Mouse (Mus musculus) right cerebral cortex, postnatal 14 days (tissue): ENCODE measurements at regions not wholly inside any gene's neighbourhood (a gene's known extent, or its start where the extent isn't known, plus 50 kb on each side); places are given as distances from the start of the nearest gene placed in this dataset.

Experiments used
- DNase-seq: peaks from one replicate; pipeline ENCODE4 v3.0.0; 2022

DNA sequence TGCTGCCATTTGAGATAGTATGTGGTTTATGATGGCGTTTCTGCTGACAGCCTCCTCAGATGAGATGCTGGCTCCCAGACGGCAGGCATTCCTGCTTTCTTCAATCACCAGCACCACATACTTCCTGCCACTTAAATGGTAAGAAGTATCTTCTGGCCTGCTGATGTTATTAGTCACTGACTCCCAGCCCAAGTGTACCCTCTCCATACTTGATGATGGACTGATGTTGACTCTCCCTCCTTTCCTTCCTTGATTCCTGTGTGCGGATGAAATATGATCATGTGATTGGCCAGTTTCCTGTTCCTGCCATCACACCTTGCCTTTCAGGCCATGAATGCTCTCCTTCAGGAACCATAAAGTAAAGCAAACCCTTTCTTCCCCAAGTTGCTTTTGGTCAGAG is 50.8 kb upstream of the Rpl10-ps3 start:
- DNase-seq, result no peak

DNA sequence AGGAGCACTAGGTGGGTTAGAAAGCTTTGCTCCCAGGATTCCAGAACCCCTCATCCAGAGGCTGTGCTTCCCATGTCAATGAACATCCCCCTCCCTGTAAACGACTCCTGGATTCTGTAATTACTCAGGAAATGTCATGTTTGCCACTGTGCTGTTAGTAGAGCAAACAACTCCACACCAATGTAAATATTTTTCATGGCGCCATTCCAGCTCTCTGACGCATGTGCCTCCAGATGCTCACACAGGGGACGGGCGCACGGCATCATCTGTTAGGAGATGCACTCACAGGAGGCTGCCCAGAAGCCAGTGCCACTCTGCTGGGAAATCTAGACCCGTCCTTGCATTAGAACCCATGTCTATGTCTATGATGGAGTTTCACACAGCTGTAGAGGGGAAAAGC is 51.3 kb upstream of the Rpl10-ps3 start:
- DNase-seq, result no peak

DNA sequence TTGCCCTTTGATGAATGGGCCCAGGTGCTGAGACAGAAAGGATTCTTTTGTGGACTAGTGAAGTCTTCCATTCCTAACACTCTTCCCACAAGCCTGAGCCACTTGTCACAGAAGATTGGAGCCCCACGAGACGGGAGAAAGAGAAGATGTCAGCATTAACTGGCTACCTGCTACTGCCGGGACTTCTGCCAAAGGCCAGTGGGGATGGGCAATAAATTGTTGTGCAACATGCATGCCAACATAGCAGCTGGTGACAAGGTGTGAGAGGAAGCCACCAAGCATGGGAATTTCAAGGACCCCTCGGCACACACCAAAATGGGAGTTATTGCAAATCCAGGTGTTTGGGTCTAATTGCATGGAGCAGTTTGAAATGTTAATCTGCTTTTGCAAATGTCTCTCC is 63.6 kb upstream of the Rpl10-ps3 start:
- no peak for DNase-seq

DNA sequence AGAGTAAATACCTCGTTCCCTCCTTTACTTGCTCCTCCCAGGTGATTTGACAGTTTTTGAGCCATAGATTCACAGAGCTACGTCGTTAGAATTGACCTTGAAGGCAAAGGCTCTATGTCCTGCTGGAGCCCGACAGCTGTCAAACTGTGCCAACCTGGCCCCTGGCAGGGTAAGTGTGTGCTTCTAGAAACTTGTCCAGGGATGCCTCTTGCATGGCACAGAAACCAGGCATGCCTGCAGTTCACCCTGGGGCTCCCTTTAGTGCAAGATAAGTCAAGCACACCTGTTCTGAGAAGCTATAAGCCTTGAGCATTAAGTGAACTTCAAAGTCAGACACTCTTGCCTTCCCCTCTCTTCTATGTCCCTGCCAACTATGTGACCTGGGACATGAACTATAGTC is 64.1 kb upstream of the Rpl10-ps3 start:
- DNase-seq, result no peak

DNA sequence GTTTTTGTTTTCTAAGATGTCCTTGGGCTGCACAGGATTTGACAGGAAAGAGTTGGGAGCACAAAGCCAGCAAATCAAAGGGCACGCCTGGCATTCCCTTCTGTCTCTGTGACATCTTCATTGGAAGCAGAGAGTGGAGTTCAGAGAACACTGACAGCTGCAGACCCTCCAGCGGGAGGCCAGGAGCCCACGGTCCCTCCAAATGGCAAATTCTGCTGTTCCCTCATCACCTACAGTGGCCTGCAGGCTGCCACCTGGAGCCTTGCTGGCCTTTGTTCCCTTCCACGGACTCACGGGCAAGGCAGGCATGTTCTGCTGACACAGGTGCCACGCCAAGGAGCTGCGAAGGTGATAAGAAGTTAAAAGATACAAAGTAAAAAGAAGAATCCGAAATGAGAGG is 68.2 kb upstream of the Rpl10-ps3 start:
- no peak for DNase-seq

DNA sequence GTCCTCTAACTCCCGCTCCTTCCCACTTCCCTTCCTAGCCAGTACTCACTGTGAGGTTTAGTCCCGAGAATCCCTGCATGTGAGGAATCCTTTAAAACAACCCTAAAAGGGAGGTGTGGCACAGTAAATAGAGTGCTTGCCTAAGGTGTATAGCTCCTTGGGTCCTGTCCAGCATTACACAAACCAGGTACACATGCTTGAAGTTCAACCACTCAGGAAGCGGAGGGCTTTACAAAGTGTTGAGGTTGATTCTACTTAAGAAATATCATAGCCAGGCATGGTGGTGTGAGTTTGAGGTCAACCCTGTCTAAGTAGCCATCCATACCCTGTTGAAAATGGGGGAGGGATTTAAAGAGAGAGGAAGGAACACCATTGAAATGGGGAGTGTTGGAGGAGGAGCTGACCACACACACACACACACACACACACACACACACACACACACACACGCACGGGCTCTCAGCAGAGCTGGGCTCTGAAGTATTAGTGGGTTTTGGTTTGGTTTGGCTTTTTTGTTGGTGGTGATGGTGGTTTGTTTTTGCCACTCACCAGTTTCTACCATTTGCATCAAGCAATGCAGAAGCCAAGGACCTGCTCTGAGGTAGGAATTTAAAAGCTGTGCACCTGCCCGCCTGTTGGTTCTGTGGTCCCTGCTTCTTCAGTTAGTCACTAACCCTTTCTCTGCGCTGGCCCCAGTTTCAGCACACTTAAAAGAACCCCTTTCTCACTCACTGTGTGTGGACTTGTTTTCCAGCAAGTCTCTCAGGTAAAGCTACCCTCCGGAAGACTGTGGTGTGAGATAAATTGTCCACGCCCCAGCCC is 69.0 kb upstream of the Rpl10-ps3 start:
- DNase-seq, result no peak

DNA sequence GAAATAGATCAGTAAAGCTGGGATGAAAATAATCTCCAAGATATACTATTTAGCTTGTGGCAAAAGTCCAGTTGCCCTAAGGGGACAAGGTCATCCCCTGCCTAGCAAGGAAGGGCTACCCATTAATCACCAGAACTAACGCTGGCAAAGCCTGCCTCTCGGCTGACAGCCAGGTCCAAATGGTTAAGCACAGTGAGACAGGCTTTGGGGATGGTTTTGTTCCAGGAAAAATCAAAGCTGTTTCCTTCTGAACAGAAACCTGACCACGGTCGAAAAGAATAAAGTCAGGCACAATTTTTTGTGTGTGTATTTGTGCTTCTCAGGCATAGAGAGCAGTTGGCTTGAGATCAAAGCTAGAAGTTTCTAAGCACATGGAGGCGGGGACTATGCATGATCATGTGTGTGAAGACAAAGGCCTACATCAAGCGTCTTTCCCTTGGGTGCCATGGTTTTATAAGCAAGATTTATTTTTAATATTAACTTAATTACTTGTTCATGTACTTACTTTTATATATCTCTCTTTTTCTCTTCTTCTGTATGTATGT is 70.1 kb upstream of the Rpl10-ps3 start:
- DNase-seq, result no peak

DNA sequence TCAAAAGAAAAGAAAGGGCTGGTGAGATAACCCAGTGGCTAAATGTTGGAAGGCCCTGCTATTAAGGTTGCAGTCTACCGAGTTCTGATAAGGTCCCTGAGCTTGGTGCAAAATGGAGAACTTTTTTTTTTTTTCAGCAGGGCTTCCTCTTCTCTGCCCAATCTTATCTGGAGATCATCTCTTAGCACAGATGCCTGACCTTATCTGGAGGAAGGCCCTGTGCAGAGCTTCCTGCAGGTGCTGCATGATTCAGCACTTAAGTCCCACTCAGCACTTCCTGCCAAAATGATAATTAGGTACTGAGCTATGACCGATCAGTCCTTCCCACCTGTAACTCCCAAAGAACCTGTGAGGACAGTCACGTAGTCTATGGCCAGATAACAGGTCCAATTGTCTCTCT is 71.9 kb upstream of the Rpl10-ps3 start:
- DNase-seq, result no peak

DNA sequence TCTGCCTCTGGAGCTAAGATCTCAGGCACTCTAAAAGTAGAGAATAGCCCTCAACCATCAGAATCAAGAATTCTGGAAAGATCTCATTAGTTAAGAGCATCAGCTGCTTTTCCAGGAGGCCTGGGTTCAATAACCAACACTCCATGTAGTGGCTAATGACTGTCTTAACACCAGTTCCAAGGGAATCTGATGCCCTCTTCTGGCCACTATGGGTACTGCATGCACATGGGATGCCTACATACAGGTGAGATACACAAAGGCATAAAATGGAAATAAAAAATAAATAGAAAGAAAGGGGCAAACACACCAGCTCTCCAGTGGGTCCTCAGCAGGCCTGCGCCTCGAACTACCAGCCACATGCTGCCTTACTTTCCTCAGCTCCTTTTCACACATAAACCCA is 73.3 kb upstream of the Plet1 start:
- DNase-seq, result no peak

DNA sequence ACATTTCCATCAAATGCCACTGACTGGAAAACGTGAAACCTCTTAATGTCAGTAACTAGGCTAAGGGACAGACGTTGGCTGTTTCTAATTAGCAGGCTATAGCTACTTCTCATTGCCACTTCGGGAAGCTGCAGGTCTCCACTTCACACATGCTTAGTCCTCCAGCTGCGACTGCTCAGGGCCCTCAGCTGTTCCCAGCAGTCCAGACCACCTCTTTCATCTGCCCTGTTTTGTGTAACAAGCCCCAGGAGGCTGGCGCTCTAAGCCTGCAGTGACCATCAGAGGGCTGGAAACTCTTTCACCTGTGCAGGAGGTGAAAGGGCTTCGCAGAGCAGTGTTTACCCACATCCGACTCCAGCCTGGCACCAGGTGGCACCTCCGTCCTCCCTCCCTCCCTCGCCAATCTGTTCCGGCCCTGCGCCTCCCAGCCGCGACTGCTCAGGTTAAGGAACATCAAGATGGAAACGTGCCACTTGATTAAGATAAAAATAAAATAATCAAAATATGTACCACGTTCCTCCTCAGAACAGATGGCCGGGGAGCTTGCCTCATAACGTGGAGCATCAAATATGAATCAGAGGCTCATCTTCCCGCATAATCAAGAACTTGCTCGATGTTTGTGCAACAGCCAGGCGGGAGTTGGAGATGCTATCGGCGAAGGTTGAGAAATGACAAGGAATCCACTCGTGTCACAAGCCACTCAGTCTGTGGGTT is 72.6 kb upstream of the Plet1 start:
- DNase-seq, result no peak

DNA sequence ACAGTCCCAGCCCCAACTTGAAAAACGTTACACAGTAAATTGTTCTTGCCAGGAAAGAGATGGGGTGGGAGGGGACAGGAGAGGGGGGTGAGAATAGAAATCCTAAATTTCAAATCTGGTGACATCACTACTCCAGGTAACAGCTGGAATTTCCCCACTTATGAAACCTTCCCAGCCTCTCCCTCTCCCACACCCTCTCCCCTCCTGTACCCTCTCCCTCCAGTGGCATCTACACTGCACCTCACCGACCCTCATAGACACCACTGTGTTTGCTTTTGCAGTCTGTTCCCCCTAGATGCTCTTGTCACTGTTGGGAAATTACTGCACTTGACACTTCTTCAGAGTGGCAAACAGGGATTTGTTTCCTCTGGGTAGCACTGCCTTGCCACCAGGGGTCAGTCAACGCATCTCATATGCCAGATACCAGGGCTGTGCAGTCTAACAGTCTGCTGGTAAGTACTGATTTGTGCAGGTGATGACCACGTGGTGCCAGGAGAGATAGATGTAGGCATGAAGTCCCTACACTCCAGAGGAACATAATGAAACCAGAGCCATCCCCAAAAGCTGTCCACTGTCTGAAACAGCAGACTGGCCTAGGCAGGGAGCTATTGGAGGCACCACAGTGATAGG is 68.3 kb upstream of the Plet1 start:
- no peak for DNase-seq

DNA sequence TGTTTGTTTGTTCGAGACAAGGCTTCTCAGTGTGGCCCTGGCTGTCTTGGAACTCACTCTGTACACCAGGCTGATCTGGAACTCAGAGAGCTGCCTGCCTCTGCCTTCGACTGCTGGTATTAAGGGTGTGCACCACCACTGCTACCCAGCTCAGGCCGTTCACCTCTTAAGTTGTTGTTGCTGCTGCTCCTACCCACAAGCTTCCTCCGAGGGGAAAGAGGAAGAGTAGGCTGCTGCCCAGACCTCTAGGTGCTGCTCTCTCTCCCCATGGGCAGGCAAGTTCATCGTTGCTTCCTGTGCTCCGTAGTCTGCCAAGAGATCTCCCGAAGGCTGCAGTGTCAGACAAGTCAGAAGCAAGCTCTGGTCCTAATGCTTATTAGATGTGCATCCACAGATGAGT is 64.2 kb upstream of the Plet1 start:
- DNase-seq, result no peak

DNA sequence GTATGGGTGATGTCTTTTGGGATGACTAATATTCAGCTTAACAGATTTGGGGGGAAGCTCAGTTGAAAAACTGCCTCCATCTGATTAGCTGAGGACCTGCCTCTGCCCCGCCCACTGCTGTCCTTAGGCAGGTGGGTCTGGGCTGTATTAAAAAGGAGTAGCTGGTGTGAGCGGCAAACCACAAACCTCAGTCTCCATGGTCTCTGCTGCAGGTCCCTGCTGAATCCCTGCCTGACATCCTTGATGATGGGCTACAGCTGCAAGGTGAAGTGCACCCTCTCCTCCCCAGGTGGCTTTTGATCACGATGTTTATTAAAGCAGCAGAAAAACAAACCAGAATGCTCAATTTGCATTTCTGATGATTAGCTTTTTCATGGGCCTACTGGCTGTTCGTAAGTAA is 60.8 kb upstream of the Plet1 start:
- DNase-seq, result no peak

DNA sequence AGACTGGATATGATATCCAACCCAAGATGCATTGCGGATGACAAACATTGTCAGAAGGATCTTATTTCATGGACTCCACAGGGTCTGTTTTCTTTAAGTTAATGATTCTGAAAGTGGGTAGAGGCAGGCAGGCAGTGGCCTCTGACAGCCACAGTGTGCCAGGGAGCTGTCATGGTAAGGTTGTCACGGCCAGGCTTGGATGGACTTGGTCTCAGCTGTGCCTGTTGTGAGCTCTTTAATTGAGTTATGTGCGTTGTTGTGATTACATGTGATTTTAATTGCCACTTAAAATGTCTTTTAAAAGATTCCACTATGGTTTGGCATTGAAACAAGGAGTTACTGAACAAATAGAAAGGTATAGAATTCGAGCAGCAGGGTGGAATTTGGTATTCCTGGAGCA is 60.3 kb upstream of the Plet1 start:
- no peak for DNase-seq

DNA sequence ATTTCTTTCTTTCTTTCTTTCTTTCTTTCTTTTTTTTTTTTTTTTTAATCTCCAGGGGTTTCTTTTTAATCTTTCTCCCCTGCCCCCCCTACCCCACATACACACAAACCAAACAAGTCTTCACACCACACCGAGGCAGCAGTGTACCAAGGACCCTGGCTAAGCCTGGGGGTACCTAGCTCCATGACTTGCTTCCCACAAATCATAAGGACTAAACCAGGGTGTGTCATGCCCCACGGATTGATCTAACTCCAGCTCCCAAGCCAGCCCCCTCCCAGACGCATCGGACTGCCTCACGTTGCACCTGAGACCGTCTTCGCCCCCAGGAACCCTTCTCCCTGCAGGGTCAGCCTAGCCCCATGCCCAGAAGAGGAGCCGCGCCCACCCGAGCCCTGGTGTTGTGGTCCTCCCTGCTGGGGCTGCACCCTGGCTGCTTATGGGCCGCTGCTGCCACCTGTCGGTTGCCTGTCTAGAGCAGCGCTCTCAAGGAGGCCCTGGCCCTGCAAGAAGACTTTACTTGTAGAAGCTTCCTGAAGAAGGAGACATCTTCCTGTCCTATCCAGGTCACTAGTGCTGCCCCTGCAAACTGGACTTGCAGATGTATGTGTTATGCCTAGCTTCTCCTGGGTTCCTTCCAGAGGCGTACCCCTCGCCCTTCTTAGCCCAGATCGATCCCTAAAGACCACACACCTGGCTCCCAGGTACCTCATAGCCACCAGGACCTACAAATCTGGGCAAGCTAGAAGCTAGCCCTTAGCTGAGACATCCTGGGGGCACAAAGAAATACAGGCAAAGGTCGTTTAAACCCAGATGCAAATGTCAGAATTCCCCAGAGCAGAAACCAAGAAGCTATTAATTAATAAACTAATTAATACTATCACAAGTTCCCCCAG is 56.2 kb upstream of the Plet1 start:
- DNase-seq, result peak; percentile 90

DNA sequence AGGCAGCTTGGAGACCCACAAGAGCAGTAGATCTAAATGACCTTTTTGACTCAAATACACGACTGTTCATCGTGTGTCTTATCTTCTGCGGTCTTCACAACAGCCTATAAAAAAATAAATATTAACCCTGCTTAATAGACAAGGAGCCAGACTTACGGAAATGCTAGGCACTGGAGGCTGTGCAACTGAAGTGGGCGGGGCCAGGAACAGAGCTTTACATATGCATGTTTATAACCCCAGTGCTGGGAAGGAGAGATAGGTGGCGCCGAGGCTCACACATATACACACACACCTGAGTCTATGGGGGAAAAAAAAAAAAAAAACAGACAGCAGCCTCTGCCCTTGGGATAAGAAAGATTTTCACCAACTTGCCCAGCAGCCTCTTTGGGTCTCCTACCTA is 55.6 kb upstream of the Plet1 start:
- DNase-seq, result no peak

DNA sequence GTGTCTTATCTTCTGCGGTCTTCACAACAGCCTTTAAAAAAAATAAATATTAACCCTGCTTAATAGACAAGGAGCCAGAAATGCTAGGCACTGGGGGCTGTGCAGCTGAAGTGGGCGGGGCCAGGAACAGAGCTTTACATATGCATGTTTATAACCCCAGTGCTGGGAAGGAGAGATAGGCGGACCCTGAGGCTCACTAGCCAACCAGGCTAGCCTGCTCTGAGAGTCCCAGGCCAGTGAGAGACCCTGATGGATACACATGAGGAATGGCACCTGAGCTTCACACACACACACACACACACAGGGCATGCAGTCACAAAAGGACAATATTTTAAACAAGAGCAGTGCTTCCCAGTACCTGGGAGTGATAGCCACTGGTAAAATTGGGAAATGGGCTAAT is 54.1 kb upstream of the Plet1 start:
- no peak for DNase-seq

DNA sequence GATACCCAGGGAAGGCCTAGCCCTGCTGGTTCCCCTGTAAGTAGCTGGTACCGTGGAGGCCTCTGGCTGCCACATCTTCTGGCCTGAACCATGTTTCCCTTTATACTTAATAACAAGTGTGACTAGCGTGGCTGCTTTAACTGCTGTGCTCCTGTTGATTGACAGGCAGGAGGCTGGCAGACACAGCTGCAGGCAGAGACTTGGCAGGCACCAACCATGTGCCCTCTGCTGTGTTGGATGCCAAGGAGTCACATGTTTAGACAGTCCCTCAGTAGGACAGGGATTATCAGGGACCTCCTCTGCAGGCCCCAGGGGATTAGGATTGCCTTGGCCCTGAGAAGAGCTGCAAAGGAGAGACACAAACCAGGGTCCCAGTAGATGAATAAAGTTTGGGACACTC is 53.6 kb upstream of the Plet1 start:
- DNase-seq, result no peak

DNA sequence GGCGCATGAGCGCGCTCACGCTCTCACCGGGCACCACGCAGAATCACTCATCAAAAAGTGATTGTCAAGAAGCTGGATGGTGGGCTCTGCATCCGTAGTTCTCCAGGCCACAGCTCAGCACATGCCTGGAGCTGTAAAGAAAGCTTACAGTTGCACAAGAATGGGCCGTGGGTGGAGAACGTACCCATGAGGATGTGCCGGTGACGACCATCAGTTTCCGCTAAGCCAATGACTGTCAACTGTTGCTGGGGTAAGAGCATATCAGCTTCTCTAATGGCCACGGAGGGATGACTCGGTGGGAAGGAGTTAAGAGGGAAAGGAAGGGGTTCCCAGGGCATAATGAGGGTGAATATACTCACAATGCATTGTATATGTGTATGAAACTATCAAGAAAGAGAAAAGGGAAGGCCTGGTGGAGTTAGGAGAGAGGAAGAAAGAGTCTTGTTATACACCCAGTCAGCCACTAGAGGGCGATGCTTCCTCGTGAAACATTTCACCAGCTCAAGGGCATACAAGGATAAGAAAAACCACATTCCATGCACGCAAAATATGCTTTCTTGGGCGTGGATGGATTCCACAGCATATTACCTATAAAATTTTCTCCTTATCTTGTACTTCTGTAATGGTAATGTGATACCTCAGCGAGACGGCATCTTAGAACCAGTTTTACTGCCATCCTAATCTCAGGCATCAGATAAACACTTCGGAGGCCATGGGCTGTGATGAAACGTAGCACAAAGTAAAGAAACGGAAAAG is 50.4 kb upstream of the Plet1 start:
- peak; percentile 67 for DNase-seq
